Mouse (Mus musculus) erythroid progenitor cell, adult 5-6 weeks (primary cell): Measurements from ENCODE around the gene Wdr95. TPM values are rescaled to one million over a fixed set of nuclear protein-coding genes. Genes with fewer than 3 reads are reported as not detected.

Experiments
- ATAC-seq: replicated peaks from 2 replicates; pipeline ENCODE4 v1.8.0; 2016; ENCODE audit warnings: moderate number of reproducible peaks, mild to moderate bottlenecking, moderate TSS enrichment, inconsistent platforms; ENCODE audit not compliant: poor library complexity, low FRiP score, severe bottlenecking
- total RNA-seq, 2 experiments: library from RNA; stranded (forward) in 1 of 2; stranded (reverse) in 1 of 2; fragments of 150-400 nt in 1 of 2; fragments of 186-747, 209-891 nt in 1 of 2; gene quantifications; 2 replicates each; pipeline versions ENCODE4 v1.2.3 to v1.2.4; 2015 to 2017; ENCODE audit warnings: low replicate concordance in 2 of 2

Wdr95 gene
- total RNA-seq, 2 experiments from 2014 or later: not detected

DNA sequence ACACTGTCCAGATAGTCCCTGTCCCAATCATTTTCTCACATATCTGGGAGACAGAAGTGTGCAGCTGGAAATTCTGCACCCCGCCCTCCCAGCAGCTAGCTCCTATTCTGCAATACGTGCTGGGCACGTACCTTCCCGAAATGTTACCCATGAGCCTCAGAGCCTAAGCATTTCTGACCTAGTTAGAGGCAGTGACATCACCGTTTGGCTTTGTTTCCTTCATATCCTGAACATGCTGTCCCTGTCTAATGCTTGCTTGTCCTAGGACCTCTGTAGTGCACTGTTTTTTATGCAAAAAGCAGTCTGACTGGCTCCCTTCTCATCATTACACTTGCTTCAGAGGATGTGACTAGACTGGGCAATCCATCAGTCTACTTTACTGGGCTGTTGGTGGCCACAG lies 38.5 kb downstream of the Wdr95 start:
- no peak for ATAC-seq

DNA sequence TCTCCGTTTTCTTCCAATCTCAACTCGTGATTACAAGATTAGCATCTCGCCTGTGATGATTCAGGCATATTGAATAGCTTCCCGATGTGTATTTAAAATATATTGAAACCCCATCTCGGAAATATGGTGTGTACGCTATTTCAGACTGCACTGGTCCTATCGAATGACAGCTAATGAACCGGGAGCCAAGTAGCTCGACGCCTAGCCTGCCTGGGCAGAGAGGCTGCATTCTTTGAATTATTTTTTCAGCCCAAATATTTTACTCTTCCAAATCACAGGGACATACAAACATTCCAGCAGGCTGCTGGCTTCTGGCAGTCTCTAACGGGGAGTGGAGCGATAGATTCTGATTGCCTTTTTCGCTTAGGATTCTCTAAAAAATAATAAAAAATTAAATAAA lies 40.5 kb downstream of the Wdr95 start:
- ATAC-seq: no peak

DNA sequence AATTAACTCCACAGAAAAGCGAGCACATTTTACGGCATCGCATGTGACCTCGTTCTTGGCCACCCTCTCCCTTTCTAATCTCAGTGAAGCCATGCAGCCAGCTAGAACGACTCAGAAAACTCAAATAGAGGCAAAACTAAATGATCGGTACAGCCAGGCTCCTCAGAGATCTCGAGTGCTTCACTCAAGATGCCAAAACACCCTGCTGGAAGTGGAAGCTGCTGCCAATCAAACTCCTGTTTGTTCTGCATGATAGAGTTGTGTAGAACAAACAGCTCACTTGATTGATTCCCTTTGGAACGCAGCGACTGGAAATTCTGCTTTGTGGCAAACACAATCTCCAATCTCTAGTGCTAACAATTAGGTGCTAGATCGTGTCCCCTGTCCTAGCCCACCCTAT lies 48.5 kb downstream of the Wdr95 start:
- no peak for ATAC-seq

DNA sequence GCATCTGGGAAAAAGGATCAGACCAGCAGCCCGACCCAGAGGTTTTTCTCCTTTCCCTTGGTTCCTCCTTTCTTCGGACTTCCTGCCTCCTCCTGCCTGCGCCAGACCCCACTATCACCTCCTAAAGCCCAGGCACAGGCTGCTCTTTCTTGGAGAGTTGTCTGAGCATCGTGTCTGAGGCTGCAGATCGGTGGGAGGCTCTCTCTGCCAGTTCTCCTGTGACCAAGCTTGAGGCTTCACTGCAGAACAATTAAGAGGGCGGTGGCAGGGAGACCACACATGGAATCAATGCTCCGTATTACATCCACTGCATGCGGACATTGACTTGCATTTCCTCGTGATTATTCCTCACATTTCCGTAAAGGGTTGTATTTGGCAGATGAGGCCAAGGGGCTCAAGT lies 49.0 kb downstream of the Wdr95 start:
- ATAC-seq: no peak

DNA sequence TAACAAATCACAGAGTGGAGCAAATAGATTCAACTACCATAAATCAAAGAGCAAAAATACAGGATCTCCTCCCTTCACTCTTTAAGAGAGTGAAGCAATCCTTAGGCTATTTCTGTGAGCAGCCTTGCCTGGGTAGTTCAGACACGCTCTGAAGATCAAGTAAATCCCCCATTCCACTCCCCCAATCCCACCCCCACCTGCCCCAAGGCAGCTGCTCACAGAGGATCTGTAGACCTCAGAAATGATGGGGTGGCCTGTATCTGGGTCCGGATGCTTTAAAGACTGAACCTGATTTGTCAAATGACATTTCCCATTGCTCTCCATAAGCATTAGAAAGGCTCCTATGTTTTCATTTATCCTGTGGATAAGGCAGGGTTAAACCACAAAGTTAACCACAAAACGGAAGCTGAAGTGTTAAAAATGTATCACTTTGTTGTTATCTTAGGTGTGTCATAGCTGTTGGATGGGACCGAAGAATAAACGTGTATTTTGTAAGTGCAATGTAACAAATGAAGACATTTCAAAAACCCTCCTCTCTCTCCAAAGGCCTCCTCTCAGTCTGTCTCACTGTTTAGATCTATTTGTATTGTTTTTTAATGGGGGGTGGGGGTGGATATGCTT lies 54.3 kb downstream of the Wdr95 start:
- ATAC-seq: no peak

DNA sequence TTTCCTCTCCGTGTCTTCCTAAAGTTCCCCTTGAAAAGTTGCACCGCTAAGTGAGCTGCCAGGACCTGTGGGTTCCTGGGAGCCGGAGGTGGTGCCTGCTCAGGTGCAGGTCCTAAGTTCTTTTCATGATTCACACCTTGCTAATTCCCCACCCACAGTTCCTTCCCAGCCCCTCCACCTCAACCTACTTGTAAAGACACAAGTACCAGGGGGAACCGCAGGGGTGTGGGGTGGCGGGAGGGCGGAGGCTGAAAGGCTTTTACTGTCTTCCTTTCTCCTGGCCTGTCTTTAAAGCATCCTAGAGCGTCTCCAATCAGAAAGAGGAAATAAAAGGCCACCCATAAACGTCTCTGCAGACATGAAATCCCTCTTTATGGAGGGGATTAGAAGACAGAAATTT lies 55.0 kb downstream of the Wdr95 start:
- ATAC-seq: no peak

DNA sequence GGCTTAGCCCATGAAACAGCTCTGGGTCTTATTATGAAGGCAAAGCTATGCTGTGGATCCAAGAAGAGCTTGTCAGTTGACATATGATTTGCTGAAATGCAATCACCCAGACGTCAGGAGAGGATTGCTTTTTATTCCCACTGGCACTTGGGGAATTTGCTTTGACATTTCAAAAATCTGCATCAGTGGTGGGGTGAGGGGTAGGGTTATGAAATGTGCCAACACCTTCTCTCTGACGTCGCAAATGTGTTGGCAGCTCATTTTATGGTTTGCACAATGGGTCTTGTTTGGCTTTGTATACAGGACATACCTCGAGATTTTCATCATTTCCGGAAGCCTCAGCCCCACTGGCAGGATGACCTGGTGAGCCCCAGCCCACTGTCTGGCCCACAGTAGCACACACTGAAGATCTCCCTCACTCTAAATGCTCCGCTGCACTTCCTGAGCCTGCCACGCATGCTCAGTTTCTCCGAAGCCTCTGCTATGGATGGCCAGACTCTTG lies 55.7 kb downstream of the Wdr95 start:
- ATAC-seq: no peak

DNA sequence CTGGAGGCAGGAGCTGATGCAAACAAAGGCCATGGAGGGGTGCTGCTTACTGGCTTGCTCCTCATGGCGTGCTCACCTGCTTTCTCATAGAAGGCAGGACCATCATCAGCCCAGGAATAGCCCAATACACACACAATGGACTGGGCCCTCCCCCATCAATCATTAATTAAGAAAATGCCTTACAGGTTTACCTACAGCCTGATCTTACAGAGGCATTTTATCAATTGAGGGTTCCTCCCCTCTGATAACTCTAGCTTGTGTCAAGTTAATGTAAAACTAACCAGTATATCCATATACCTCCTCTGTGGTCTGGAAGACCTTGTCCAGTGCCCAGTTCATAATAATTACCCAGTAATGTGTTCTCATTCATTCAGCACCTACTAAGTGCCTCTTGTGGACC lies 56.8 kb downstream of the Wdr95 start:
- ATAC-seq: no peak

DNA sequence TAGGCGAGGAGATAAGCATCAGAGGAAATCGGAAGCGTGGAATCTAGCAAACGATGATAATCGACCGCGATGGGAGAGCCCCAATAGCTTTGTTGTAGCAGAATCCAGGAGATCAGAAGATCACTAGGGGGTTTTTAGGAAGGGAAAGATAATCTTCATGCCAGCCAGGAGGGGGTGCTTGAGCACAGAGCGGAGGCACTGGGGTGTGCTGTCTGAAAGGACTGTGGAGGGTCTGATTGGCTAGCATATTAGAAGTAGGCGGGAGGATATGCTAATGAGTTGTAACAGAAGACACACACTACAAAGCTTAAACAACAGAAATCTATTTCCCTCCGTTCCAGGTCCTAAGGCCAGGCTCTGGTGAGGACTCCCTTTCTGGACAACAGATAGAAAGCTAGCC lies 57.4 kb downstream of the Wdr95 start:
- ATAC-seq: no peak

DNA sequence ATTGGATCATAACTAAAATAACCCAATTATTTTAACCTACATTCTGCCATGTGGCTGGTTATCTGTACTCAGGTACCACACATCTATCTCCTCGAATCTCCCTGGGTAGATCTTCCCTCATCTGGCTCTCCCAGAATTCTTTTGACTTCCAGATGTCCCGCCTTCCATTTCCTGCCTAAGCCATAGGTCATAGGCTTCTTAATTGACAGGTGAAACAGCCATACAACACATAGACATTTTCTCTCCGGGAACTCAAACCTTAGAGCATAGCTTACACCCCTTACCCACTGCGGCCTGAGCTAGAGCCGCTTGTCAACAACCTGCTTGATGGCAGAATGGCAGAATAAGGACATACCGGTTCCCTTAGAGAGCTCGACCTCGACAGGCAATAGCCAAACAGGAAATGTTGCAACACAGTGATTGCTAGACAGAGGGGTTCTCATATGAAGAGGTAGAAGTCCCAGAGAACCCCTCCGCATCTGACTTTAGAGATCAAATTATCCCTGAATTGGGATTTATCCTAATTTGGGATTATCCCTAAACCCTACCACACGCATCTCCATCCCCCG lies 58.9 kb downstream of the Wdr95 start:
- no peak for ATAC-seq

DNA sequence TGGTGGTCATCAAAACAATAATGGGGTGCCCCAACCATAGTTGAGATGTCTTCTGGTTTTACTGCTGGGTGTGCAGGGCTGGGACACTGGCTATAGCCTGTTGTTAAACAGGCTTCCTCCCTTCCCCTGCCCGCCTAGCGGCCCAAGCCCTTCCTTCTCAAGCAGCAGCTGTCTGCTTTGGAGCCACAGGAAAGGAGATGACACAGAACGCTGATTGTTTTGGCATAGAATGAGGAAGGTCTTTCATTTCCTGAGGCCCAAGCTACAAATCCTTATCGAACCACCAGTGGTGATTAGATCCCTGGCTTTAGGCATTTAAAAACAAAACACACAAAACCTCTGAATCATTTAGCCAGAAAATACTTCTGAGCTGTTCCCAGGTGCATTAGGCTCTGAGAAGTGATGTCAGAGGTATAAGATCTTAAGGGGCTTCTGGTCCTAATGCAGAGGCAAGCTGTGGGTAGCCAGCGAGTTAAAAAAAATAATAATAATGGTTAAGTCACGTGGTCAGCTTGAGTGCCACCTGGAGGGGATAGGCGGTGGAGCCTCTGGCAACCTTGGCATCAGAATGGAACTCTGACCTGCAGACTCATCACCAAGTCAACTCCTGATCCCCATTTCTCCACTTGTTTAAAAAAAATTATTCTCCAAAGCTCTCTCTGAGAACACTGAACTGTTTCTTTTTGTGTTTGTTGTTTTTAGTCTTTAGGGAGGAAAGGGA lies 60.5 kb downstream of the Wdr95 start:
- no peak for ATAC-seq

DNA sequence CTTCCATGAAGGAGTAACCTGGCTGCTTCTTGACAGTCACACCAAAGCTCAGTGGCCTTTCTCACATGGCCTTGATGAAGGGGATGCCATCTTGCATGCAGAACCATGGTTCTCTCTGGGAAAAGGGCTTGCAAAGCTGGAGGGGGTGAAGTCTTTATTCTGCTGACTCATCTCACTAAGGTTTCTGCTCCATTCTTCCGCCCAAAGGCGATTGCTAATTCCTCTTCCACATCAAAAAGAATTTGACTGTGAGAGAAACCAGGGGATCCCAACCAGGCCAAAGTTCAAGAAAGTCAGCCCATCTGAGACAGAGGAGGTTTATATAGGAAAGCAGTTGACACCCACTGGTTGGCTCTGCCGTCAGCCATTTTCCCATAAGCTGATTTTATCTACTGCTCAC lies 61.5 kb downstream of the Wdr95 start:
- no peak for ATAC-seq

DNA sequence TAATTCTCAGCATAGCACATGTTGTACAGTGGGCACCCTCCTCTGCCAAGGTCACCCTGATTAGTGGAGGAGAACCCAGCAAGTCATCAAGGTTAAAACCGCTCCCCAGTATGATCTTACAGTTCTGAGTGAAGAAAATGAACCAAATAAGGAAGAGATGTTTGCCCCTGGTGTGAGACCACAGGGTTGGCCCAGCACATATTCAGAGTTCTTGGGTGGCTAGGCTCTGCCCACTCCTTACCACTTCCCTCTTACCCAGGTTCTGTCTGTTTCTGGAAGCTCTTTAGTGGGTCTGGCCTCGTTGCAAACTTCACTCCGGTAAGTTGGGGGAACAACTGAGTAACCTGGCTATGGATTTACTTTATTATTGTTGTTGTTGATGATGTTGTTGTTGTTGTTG lies 65.7 kb downstream of the Wdr95 start:
- no peak for ATAC-seq

DNA sequence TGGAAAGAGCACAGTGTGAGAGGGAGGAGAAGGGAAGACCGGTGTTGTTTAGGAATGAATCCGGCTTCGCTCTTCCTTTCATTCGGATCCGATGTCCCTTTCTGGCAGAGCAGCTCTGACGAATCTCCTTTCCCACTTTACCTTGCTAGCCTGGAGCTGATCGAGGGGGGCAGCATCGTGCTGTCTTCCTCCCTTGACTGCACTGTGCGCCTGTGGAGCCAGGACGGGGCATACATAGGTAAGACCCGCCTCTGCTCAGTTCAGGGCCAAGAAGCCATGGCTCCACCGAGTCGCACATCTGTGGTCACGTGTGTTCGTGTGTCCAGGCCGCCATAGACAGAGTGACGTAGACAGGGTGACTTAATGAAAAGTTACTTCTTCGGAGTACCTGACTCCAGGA lies 68.9 kb downstream of the Wdr95 start:
- no peak; the same call in 1 of the 2 replicates for ATAC-seq

DNA sequence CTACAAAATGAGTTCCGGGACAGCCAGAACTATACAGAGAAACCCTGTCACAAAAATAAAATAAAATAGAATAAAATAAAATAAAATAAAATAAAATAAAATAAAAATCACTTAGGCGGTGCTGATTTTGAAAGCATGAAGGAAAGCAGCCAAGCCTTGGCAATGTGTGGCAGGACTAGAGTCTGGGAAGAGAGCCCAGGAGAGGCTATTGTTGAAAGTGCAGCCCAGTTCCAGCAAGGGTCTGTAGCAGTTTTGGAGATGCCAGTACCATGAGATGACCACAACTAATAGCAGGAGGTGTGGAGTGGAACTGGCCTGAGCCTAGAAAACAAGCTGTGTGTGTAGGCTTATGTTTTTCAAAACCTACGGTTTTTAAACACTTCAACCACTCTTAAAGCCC lies 73.5 kb downstream of the Wdr95 start:
- ATAC-seq: no peak

DNA sequence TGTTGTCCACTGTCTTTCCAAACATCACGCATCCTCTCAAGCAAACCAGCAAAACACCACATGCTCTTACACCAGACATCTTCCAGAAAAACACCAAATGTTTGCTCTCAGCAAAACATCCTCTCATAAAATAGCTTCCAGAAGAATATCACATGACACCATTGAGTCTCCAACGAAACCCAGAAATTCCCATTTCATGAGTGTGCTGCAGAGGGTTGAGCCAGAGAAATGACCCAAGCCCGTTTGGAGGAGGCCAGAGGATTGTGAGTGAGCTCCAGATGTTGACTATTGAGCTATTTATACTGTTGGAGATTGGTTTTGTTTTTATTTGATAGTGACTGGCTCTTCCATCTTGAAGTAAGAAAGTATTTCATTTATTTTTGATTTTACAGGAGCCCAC lies 74.8 kb downstream of the Wdr95 start:
- no peak for ATAC-seq

DNA sequence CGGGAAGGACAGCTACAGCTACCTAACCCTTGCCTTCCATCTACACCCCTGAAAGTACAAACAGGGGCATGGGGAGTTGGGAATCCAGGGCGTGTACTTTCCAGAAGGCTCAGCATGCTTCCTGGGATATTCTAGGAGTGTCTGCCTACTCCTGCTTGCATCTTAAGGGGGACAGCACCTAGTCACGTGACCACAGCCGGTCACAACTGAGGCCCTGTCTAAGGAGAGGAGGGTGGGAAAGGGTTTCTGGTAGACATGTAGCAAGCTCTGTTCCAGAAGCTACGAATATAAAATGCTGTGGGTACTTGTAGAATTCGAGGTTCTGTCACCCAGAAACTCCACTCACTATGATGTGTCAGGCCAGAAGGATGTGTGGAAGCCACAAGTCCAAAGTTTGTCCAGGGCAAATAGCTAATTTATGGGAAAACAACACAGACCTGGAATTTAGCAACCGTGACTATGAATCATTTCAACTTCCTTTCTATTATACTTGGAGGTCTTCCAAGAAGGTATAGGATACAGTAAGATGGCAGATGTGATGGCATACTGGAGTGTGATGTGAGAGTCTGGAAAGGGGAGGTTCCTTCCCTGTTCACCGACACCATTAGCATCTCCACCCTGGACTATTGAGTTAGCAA lies 78.7 kb downstream of the Wdr95 start:
- ATAC-seq: no peak

DNA sequence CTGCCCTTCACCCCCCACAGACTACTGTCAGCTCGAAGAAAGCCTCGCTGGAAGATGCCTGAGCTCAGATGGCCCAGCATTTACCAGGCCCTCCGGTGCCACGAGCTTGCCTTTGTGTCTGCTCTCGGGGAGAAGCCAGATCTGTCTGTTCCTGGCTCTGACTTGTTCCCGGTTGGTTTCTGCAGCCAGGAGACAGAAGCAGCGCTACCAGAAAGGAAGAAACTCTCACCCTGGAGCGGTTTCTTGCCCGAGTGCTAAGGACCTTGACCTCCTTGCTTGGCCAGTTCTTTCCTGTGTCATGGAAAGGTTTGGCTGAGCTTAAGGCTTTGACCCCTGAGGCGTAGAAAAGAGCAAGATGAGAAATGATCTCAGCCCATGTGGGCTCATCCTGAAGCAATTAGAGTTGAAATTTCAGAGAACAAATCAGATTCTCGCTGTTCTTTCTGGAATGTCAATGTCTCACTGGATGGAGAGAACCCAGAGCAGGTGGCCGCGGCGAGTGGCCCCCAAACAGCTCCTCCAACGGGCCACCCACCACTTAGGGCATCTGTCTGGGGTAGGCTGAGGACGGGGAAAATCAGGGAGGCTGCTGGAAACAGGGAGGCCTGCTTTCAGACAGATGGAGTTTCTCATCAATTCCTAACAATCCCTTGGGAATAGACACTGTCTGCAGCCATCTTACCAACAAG lies 83.1 kb downstream of the Wdr95 start:
- no peak for ATAC-seq

DNA sequence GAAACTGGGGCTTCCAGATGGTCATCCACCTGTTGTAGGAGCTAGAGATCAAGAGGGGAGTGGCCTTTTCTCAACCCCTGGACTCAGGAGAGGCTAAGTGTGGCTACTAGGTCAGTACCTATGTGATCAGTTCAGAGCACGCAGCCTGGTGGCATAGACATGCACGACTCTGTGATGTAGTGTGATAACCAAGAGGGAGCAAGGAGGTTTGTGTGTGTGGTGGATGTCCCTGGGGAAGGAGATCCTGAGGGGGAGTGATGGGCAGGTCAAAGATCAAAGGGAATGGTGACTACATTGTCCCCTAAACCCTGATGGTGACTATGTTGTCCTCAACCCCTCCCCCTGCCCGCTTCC lies 83.7 kb downstream of the Wdr95 start:
- ATAC-seq: no peak

DNA sequence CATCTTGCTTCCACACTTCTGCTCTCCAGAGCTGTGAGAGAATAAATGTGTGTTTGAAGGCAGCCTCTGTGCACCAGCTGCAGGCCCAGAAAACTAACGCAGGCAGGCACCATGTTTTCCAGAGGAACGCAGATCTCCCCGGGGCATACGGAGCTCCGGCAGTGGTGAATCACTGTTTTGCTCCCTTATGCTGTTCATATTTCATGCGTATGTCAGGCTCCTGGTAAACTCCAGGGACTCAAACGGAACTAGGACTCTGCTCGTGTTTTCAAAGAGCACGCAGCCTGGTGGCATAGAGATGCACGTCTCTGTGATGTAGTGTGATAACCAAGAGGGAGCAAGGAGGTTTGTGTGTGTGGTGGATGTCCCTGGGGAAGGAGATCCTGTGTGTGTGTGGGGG lies 84.3 kb downstream of the Wdr95 start:
- ATAC-seq: no peak
